Mouse (Mus musculus) gastrocnemius, postnatal 36 days (tissue): ENCODE data around the gene Grm8. TPM values are rescaled to one million over a fixed set of nuclear protein-coding genes. Genes with fewer than 3 reads are reported as not detected.

ENCODE experiments used
- DNase-seq, 2 experiments: peaks; one replicate each; pipeline ENCODE4 v3.0.0; 2022
- intact Hi-C: fragments of 180-260 bp; cut with DNase I; formaldehyde crosslinking; loops from one replicate; pipeline ENCODE4 v1.15.1; 2025
- microRNA-seq, 2 experiments: library from miRNA; unstranded; fragments of <30 nt; microRNA quantifications; one replicate each; pipeline ENCODE4 v1.2.0; 2021
- total RNA-seq, 2 experiments: library from RNA; stranded (reverse); gene quantifications; 2 replicates each; pipeline ENCODE4 v1.2.3; 2021

The Grm8 gene
- total RNA-seq, 2 experiments from 2014 or later, result 0.13 to 0.52 TPM

- DNase-seq, result no peak
- intact Hi-C loops, result no loop called here
Observed at GRCm38 (mm10) chr6:27314273-27315009, 820.5 kb downstream of the Grm8 start.

DNA sequence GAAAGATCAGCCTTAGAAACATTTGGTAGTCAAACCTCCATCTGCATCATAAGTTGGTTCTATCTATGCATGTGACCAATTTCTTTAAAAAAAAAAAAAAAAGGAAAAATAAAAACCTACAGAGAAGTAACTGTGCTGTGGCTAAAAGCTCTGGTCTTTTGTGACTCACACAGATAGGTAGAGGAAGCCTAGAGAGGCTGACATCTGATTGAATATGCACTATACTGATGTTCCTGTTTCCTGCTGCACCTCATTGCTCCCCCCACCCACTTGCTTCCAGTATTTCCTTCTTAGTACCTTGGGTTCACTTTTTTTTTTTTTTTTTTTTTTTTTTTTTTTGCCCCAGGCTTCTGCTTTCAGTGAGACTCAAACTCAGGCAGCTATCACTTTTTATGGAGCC, 824.6 kb downstream of the Grm8 start:
- intact Hi-C loops, result no loop called here
- no peak for DNase-seq

- intact Hi-C loops, result no loop called here
- DNase-seq, result no peak
Observed at GRCm38 (mm10) chr6:27305351-27305750, 829.6 kb downstream of the Grm8 start.

- intact Hi-C loops, result no loop called here
- no peak for DNase-seq
Observed at GRCm38 (mm10) chr6:27264972-27265371, 870.0 kb downstream of the Grm8 start.

GRCm38 (mm10) chr6:27262611-27263010, 872.4 kb downstream of the Grm8 start:
- no peak for DNase-seq
- intact Hi-C loops, result no loop called here

DNA sequence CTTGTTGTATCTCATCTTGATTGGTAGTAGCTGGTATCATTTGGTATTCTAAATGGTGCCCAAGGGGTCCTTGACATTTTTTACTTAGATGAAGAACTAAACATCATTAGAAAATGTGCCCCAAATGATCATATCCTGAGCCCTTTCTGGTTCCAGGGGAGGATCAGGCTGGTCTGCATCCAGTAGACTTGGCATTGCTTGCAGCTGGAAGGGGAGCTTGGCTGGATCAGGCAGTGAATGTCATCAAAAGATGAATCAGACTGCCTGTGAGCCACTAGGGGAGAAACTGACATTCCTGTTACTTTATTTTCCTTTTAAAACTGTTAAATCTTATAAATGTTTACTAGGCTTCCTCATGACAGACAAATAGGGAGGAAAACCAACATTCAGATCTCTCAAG, 894.6 kb downstream of the Grm8 start:
- peak; percentile 35 to 39 for DNase-seq
- intact Hi-C loops, result no loop called here

- no peak for DNase-seq
- intact Hi-C loops, result no loop called here
Observed at GRCm38 (mm10) chr6:27239968-27240367, 895.0 kb downstream of the Grm8 start.

Small RNA genes lying within 50 kb of the gene (microRNA-seq; reads per million reads assigned to microRNA genes)
- 3.2 to 13.4 reads per million in 2 experiments for gene Mir592
